Mouse (Mus musculus) CH12.LX (cell line): ENCODE results near the gene Jmy. TPM values are rescaled to one million over a fixed set of nuclear protein-coding genes. Genes with fewer than 3 reads are reported as not detected.

ENCODE experiments used
- DNase-seq: peaks from one replicate; pipeline ENCODE4 v3.0.0-alpha.2; 2013; ENCODE audit errors: extremely low read depth
- H3K27ac ChIP-seq: 2 replicates; pipeline ENCODE4 v1.5.1; 2012; ENCODE audit warnings: low read depth, mild to moderate bottlenecking, control low read depth, moderate library complexity; ENCODE audit not compliant: insufficient read depth
- H3K27me3 ChIP-seq: replicated peaks from 2 replicates; pipeline ENCODE3; 2012; ENCODE audit warnings: inconsistent platforms
- H3K36me3 ChIP-seq, 2 experiments: replicated peaks in 1 of 2; 2 replicates each; pipeline versions ENCODE3 to v1.6.1; 2012; ENCODE audit warnings: inconsistent platforms in 1 of 2, low read length in 1 of 2, mild to moderate bottlenecking in 1 of 2, mixed read lengths in 1 of 2, moderate library complexity in 1 of 2; ENCODE audit not compliant: control insufficient read depth in 1 of 2, insufficient read depth in 1 of 2
- H3K4me1 ChIP-seq, 2 experiments: 2 replicates each; pipeline ENCODE4 v1.6.1; 2012; ENCODE audit warnings: inconsistent platforms in 1 of 2, moderate library complexity in 1 of 2; ENCODE audit not compliant: insufficient read depth in 2 of 2, control insufficient read depth in 1 of 2
- H3K4me2 ChIP-seq: 2 replicates; pipeline ENCODE4 v1.6.1; 2012; ENCODE audit warnings: low read depth, mild to moderate bottlenecking, control low read depth; ENCODE audit not compliant: poor library complexity, insufficient read depth, severe bottlenecking
- H3K4me3 ChIP-seq, 3 experiments: fragments of 150-350 bp in 1 of 3; sonication (generic) in 1 of 3; replicated peaks in 1 of 3; 2 replicates each; pipeline versions ENCODE3 to v1.5.1; 2011 to 2012; ENCODE audit warnings: low read depth in 2 of 3, low read length in 2 of 3, mild to moderate bottlenecking in 2 of 3, moderate library complexity in 2 of 3, control low read depth in 1 of 3, improper control_type of control experiment in 1 of 3, inconsistent platforms in 1 of 3, mixed read lengths in 1 of 3; ENCODE audit not compliant: poor library complexity in 1 of 3
- H3K79me2 ChIP-seq: replicated peaks from 2 replicates; pipeline ENCODE4 v1.6.1; 2012; ENCODE audit warnings: mild to moderate bottlenecking, moderate library complexity; ENCODE audit not compliant: control insufficient read depth, poor library complexity, insufficient read depth, severe bottlenecking; ENCODE audit errors: extremely low read depth
- H3K9ac ChIP-seq: 2 replicates; pipeline ENCODE4 v1.6.1; 2012; ENCODE audit warnings: low read depth, mild to moderate bottlenecking, control low read depth, moderate library complexity; ENCODE audit not compliant: insufficient read depth
- H3K9me3 ChIP-seq: replicated peaks from 2 replicates; pipeline ENCODE3; 2012; ENCODE audit warnings: low read length, inconsistent platforms, mixed read lengths
- ELF1 ChIP-seq: IDR thresholded peaks from 2 replicates; pipeline ENCODE4 v1.6.1; 2014; ENCODE audit warnings: low read depth, mild to moderate bottlenecking, inconsistent platforms, low read length, improper control_type of control experiment
- GABPA ChIP-seq: IDR thresholded peaks from 2 replicates; pipeline ENCODE4 v1.6.1; 2012; ENCODE audit warnings: low read depth, low read length, improper control_type of control experiment, inconsistent platforms; ENCODE audit not compliant: insufficient replicate concordance
- HCFC1 ChIP-seq: IDR thresholded peaks from 2 replicates; pipeline ENCODE4 v1.6.1; 2012; ENCODE audit warnings: low read depth, mild to moderate bottlenecking, inconsistent platforms, low read length, improper control_type of control experiment
- JUND ChIP-seq: conservative IDR thresholded peaks from 2 replicates; pipeline ENCODE4 v1.6.1; 2011; ENCODE audit warnings: low read depth, low read length, improper control_type of control experiment
- KAT2A ChIP-seq: IDR thresholded peaks from 2 replicates; pipeline ENCODE4 v1.6.1; 2012; ENCODE audit warnings: low read length, improper control_type of control experiment, inconsistent platforms; ENCODE audit not compliant: insufficient replicate concordance
- MAFK ChIP-seq: IDR thresholded peaks from 2 replicates; pipeline ENCODE4 v1.6.1; 2011; ENCODE audit warnings: low read length, improper control_type of control experiment; ENCODE audit not compliant: insufficient replicate concordance
- MAX ChIP-seq: IDR thresholded peaks from 2 replicates; pipeline ENCODE4 v1.6.1; 2011; ENCODE audit warnings: low read length, improper control_type of control experiment
- MAZ ChIP-seq: IDR thresholded peaks from 2 replicates; pipeline ENCODE4 v1.6.1; 2012; ENCODE audit warnings: low read depth, mild to moderate bottlenecking, inconsistent platforms, low read length, improper control_type of control experiment, moderate library complexity
- NRF1 ChIP-seq: IDR thresholded peaks from 2 replicates; pipeline ENCODE4 v1.6.1; 2014; ENCODE audit warnings: low read depth, mild to moderate bottlenecking, inconsistent platforms, low read length, improper control_type of control experiment, moderate library complexity
- PAX5 ChIP-seq: IDR thresholded peaks from 2 replicates; pipeline ENCODE4 v1.6.1; 2012; ENCODE audit warnings: low read length, inconsistent platforms, mixed read lengths
- POLR2A ChIP-seq: IDR thresholded peaks from 2 replicates; pipeline ENCODE4 v1.6.1; 2011; ENCODE audit warnings: low read depth, mild to moderate bottlenecking, improper control_type of control experiment, low read length
- POLR2AphosphoS2 ChIP-seq: IDR thresholded peaks from 2 replicates; pipeline ENCODE4 v1.6.1; 2011; ENCODE audit warnings: low read depth, low read length, improper control_type of control experiment
- RAD21 ChIP-seq: IDR thresholded peaks from 2 replicates; pipeline ENCODE4 v1.6.1; 2011; ENCODE audit warnings: low read depth, mild to moderate bottlenecking, low read length, improper control_type of control experiment, moderate library complexity
- RCOR1 ChIP-seq: conservative IDR thresholded peaks from 2 replicates; pipeline ENCODE4 v1.6.1; 2012; ENCODE audit warnings: low read depth, mild to moderate bottlenecking, inconsistent platforms, low read length, improper control_type of control experiment
- SMC3 ChIP-seq: IDR thresholded peaks from 2 replicates; pipeline ENCODE4 v1.6.1; 2011; ENCODE audit warnings: low read depth, low read length, improper control_type of control experiment
- TBP ChIP-seq: conservative IDR thresholded peaks from 2 replicates; pipeline ENCODE4 v1.6.1; 2011; ENCODE audit warnings: low read depth, low read length, improper control_type of control experiment
- TCF12 ChIP-seq: IDR thresholded peaks from 2 replicates; pipeline ENCODE4 v1.6.1; 2014; ENCODE audit warnings: low read depth, mild to moderate bottlenecking, inconsistent platforms, low read length, improper control_type of control experiment
- UBTF ChIP-seq: IDR thresholded peaks from 2 replicates; pipeline ENCODE4 v1.6.1; 2012; ENCODE audit warnings: low read depth, mild to moderate bottlenecking, inconsistent platforms, low read length, improper control_type of control experiment, moderate library complexity
- USF2 ChIP-seq: conservative IDR thresholded peaks from 2 replicates; pipeline ENCODE4 v1.6.1; 2011; ENCODE audit warnings: low read depth, low read length, improper control_type of control experiment
- ZC3H11A ChIP-seq: IDR thresholded peaks from 2 replicates; pipeline ENCODE4 v1.6.1; 2012; ENCODE audit warnings: low read depth, mild to moderate bottlenecking, inconsistent platforms, low read length, improper control_type of control experiment
- ZKSCAN1 ChIP-seq: IDR thresholded peaks from 2 replicates; pipeline ENCODE4 v1.6.1; 2012; ENCODE audit warnings: low read depth, inconsistent platforms, low read length, improper control_type of control experiment, borderline replicate concordance
- ZMIZ1 ChIP-seq: IDR thresholded peaks from 2 replicates; pipeline ENCODE4 v1.6.1; 2012; ENCODE audit warnings: low read depth, mild to moderate bottlenecking, inconsistent platforms, low read length, improper control_type of control experiment
- ZNF384 ChIP-seq: IDR thresholded peaks from 2 replicates; pipeline ENCODE4 v1.6.1; 2012; ENCODE audit warnings: low read depth, low read length, improper control_type of control experiment, inconsistent platforms
- dilution Hi-C: fragments of 300-500 bp; cut with MboI; formaldehyde crosslinking; loops from 2 replicates; pipeline ENCODE4 v1.14.3; 2020; ENCODE audit warnings: low sequenced_read_pairs; ENCODE audit not compliant: extremely low pct_unique_long_range_greater_than_20kb, extremely low pct_ligation_motif_present
- in situ Hi-C: fragments of 300-500 bp; cut with MboI; formaldehyde crosslinking; loops from 3 replicates; pipeline ENCODE4 v1.14.3; 2019; ENCODE audit warnings: low sequenced_read_pairs, low pct_ligation_motif_present, low pct_unique_long_range_greater_than_20kb, mixed read lengths
- polyA plus RNA-seq: library from polyadenylated mRNA; unstranded; fragments of >175 nt; gene quantifications from 2 replicates; pipeline ENCODE4 v1.2.1, GENCODE M21; 2012; ENCODE audit warnings: low read depth; ENCODE audit not compliant: insufficient read length
- total RNA-seq, 2 experiments: library from RNA; depleted of rRNA; stranded (reverse); fragments of 300-350 nt in 1 of 2; fragments of >200 nt in 1 of 2; gene quantifications; 2 replicates each; pipeline ENCODE4 v1.2.3; 2012 to 2014

The Jmy gene
- total and polyA plus RNA-seq, 3 experiments: 2.4 to 3.3 (median 3.3) TPM

- Histone ChIP-seq H3K9me3 (no peaks in the 10 kb centered on the region), H3K4me3 (no peak overlapping the region), H3K4me1 (no peaks in the 10 kb centered on the region), H3K79me2 (no peaks in the 10 kb centered on the region), H3K36me3 (peaks cover 14 to 41% of the 10 kb centered on the region in 2 experiments), H3K9ac (no peak overlapping the region)
- in situ Hi-C loops: no loop called here
- no peak for DNase-seq
- TF ChIP-seq JUND (no peak), KAT2A (no peak), MAZ (no peak), HCFC1 (no peak), RAD21 (no peak)
- TF ChIP-seq, all 38 proteins: peak for 0
- dilution Hi-C loops: no loop called here
- Histone ChIP-seq H3K27ac (no peak overlapping the region), H3K27me3 (no peaks in the 10 kb centered on the region), H3K4me2 (no peak overlapping the region)
These were observed 46.3 kb downstream of the Jmy start for GRCm38 (mm10) chr13:93453275-93453674.

GRCm38 (mm10) chr13:93440167-93440566 lies 59.4 kb downstream of the Jmy start:
- TF ChIP-seq ZNF384 (no peak), TBP (no peak), POLR2A (no peak), RCOR1 (no peak), PAX5 (no peak), ZC3H11A (no peak)
- Histone ChIP-seq H3K27ac (no peak overlapping the region), H3K9me3 (no peaks in the 10 kb centered on the region), H3K4me3 (no peak overlapping the region), H3K79me2 (no peaks in the 10 kb centered on the region), H3K27me3 (no peaks in the 10 kb centered on the region), H3K36me3 (peaks cover 9 to 55% of the 10 kb centered on the region in 2 experiments), H3K4me1 (no peaks in the 10 kb centered on the region), H3K9ac (no peak overlapping the region), H3K4me2 (no peak overlapping the region)
- DNase-seq: no peak
- in situ Hi-C loops (no loop called here), dilution Hi-C loops (no loop called here)

GRCm38 (mm10) chr13:93429205-93429604 lies 70.4 kb downstream of the Jmy start:
- Histone ChIP-seq H3K79me2 (no peaks in the 10 kb centered on the region), H3K4me2 (no peak overlapping the region), H3K4me3 (no peak overlapping the region), H3K4me1 (no peaks in the 10 kb centered on the region), H3K27ac (no peak overlapping the region), H3K9ac (no peak overlapping the region), H3K36me3 (peaks cover 0 to 12% of the 10 kb centered on the region in 2 experiments), H3K27me3 (no peaks in the 10 kb centered on the region), H3K9me3 (no peaks in the 10 kb centered on the region)
- no peak for DNase-seq
- in situ Hi-C loops: no loop called here
- dilution Hi-C loops: no loop called here
- TF ChIP-seq UBTF (no peak), ZC3H11A (no peak), ELF1 (no peak), NRF1 (no peak), USF2 (no peak), MAFK (no peak), ZMIZ1 (no peak), MAX (no peak), POLR2A (no peak), SMC3 (no peak), ZKSCAN1 (no peak), MAZ (no peak), GABPA (no peak), POLR2AphosphoS2 (no peak), RCOR1 (no peak), JUND (no peak), TCF12 (no peak), TBP (no peak)
